Mouse (Mus musculus): Measurements from ENCODE around the gene Upb1. TPM values are rescaled to one million over a fixed set of nuclear protein-coding genes. Genes with fewer than 3 reads are reported as not detected.
"Not testable (repeated sequence)": the region's sequence is repeated elsewhere in the genome, so short reads cannot be mapped to it uniquely, and the experiment has no call there.

Upb1 gene
- polyA plus RNA-seq, 1 experiment from 2014 or later, result 0.14 TPM

DNA sequence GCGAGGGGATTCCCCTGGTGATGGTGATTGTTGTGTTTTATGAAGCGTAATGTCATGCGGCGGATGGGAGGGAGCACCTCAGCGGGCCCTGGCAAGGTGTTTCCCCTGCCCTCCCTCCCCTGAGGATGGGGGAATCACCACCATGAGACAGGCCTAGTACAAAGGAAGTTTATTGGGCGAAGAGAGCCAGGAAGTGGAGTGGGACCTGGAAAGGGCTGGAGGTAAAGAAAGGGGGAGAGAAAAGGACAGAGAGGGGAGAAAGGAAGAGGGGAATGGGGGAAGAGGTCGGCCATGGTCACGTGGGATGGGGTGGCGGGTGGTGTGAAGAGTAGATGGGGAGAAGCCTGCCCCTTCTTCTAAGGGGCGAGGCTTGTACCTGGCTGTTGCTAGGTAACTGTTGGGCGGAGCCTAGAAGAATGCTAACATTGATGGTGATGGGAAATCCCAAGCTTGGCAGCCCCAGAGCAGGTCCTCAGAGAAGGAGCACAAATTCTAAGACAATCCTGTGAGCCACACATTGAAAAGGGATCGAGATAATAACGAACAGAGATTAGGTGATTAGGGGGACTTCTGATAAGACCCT lies 45.7 kb downstream of the Upb1 start:
- Histone ChIP-seq H3K36me3 (replicated peaks) (no peaks in the 10 kb centered on the region), H3K27ac (replicated peaks) (0 out of 2 replicates have a peak overlapping the region, but pooled peaks have one; percentile 4), H3K4me3 (no peak overlapping the region), H3K9me3 (no peaks in the 10 kb centered on the region), H3K27me3 (replicated peaks; ENCODE audit: low read depth, poor library complexity, severe bottlenecking) (no peaks in the 10 kb centered on the region), H3K4me1 (peaks cover 49% of the 10 kb centered on the region)
- WGBS, result 71% methylated on average over 13 of the region's 13 CpGs
- no peak for DNase-seq (ENCODE audit: low spot score)

DNA sequence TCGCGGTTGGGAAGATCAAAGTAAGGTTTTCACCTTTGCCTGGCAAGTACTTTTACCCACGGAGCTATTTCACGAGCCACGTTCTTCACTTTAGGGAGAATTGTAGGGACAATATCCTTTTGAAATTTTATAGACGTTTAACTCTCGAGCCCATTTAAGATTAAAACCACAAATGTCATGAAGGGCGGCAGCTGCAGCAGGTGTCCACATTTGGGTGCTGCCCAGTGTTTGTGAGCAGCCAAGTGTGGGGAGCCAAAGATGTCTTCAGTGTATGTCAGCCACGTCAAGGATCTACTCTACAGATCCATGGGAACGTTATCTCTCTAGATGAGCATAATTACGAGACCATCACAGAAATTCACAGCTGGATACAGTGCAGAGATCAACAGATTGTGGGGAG lies 46.6 kb downstream of the Upb1 start:
- H3K9me3 ChIP-seq, result no peaks in the 10 kb centered on the region
- peaks cover 50% of the 10 kb centered on the region for H3K4me1 ChIP-seq
- no peak for DNase-seq (ENCODE audit: low spot score)
- WGBS, result 88% methylated on average over 11 of the region's 11 CpGs
- no peak overlapping the region for H3K4me3 ChIP-seq
- H3K36me3 ChIP-seq (replicated peaks), result no peaks in the 10 kb centered on the region
- H3K27ac ChIP-seq (replicated peaks), result no peak overlapping the region
- H3K27me3 ChIP-seq (replicated peaks; ENCODE audit: low read depth, poor library complexity, severe bottlenecking), result no peaks in the 10 kb centered on the region

DNA sequence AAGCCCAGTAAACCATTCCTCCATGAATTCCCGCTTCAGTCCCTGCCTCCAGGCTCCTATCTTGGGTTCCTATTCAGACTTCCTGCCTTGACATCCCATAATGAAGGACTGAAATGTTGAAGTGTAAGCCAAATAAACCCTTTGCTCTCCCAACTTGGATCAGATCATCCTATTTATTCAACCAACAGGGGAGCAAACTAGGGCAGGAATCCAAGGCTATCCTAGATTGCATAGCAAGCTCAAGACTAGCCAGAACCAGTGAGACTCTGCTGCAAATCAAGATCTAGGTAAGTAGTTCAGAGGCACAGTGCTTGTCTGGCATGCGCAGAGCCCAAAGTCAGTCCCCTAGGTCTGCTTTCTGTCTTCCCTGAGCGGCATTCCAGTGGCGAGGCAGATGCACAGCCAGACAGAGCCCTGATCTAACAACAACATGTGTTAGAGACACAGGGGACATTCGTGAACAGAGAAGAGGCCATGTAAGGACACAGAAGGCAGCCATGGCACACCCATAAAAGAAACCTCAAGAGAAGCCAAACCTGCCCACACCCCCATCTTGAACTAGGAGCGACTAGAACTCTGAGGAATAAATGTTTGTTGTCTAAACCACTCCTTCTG lies 48.0 kb downstream of the Upb1 start:
- 80% methylated on average over 6 of the region's 6 CpGs for WGBS
- H3K27ac ChIP-seq (replicated peaks), result no peak overlapping the region
- no peak for DNase-seq (ENCODE audit: low spot score)

DNA sequence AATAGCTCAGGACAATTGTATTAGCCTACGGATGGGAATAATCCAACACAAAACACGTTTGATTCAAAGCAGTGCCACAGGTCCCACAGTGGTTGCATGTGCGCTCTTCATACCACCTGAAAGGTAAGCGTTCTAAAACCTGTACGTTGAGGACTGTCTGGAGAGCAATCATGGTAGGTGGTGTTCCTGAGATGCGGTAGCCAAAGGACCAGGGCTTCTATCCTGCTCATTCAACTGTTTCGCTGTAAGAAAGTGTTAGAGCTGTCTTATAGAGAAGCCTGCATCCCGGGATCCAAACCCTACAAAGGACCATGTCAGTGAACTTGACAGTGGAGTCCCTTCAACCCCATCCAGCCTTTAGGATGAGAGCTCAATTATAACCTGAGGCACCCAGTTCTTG lies 49.4 kb downstream of the Upb1 start:
- Histone ChIP-seq H3K4me1 (peaks cover 29% of the 10 kb centered on the region), H3K9me3 (no peaks in the 10 kb centered on the region), H3K36me3 (replicated peaks) (no peaks in the 10 kb centered on the region), H3K27ac (replicated peaks) (no peak overlapping the region), H3K27me3 (replicated peaks; ENCODE audit: low read depth, poor library complexity, severe bottlenecking) (no peaks in the 10 kb centered on the region), H3K4me3 (no peak overlapping the region)
- 87% methylated on average over 8 of the region's 8 CpGs for WGBS
- no peak for DNase-seq (ENCODE audit: low spot score)

More for the DNA sequence above, 48.0 kb downstream of the Upb1 start:
- no peak overlapping the region for H3K4me3 ChIP-seq
- no peaks in the 10 kb centered on the region for H3K9me3 ChIP-seq
- H3K27me3 ChIP-seq (replicated peaks; ENCODE audit: low read depth, poor library complexity, severe bottlenecking), result no peaks in the 10 kb centered on the region
- H3K4me1 ChIP-seq, result peaks cover 43% of the 10 kb centered on the region
- no peaks in the 10 kb centered on the region for H3K36me3 ChIP-seq (replicated peaks)

DNA sequence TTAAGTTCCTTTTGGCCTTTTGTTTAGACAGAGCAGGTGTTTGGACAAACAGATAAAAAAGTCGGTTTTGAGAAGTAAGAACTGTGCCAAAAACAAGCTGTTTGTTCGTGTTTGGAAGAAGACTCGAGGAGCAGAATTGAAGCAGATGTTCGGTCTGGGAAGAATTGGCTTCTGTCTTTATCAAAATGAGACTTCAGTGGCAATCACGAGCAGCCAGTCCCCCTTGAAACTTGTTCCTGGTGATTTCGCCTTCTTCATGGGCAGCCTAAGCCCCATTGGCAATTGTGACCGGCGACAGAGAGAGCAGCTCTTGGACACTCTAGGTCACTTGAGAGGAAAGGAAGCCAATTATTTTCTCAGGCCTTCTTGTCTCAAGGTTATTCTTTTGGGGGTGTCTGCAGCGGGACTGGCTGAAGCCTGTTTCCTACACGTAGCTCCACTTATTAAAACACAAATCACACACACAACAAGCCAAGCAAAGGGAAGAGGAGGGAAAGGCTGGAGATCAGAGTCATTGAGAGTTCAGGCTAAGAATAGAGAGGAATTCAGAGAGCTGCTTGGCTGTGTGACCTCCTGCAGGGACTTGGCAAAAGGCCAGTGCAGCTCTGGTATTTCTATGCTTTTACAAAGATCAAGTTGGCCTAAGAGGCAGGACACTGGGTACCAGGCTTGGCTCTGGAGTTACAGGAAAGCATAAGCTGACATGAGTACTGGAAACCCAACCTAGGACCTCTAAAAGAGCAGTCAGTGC lies 50.3 kb downstream of the Upb1 start:
- H3K4me1 ChIP-seq, result peaks cover 27% of the 10 kb centered on the region
- H3K27ac ChIP-seq (replicated peaks), result no peak overlapping the region
- H3K4me3 ChIP-seq, result no peak overlapping the region
- no peaks in the 10 kb centered on the region for H3K9me3 ChIP-seq
- WGBS, result 63% methylated on average over 10 of the region's 10 CpGs
- no peaks in the 10 kb centered on the region for H3K36me3 ChIP-seq (replicated peaks)
- no peak for DNase-seq (ENCODE audit: low spot score)
- no peaks in the 10 kb centered on the region for H3K27me3 ChIP-seq (replicated peaks; ENCODE audit: low read depth, poor library complexity, severe bottlenecking)

DNA sequence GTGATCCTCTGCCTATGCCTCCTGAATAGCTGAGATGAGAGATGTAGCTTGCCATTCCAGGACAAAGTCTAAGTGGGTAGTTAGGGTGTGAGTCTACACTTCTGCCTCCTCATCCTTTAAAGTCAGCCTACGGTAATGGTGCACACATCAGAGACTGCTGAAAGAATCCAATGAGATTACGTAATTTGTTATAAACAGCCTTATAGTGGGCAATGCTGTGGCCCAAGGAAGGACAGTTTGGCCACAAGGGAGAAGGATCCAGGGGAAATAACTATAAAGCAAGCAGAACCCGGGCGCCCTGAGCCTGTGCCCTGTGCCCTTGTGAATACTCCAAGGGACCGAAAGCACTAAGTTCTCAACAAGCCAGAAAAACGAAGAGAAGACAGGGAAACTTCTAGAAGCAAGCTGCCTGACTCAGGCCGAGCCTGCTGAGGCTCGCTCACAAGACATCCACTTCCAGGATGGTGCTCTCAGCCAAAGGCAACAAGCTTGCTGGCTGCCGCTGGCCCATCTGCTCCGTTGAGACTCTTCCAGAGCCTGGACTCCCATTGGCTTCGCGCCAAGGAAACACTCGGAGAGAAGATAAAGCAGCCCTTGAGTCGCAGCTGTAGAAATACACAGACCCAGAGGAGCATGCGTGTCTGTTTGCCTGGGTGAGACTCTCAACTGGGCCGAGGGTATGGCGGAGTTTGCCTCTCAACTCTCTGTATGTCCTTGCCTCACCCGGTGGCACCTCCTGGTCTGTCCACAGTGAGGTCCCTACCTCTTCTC lies 55.3 kb downstream of the Upb1 start:
- DNase-seq (ENCODE audit: low spot score); H3K4me1 ChIP-seq: not testable (repeated sequence)
- 90% methylated on average over 15 of the region's 18 CpGs for WGBS

DNA sequence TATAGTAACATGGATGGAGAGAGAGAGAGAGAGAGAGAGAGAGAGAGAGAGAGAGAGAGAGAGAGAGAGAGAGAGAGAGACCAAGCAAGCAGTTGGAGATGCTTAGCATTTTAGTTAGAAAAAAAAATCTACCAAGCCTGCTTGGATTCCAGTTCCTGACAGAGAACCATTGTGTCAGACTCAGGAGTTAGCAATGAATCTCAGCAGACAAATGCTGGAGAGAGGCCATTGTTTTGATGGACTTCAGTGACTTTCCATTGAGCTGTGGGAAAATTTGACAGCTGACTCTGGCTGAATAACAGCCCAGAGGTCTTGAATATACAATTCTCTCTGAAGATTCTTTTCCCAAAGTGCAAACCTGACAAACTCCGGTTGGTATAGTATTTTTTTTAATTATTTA lies 56.9 kb downstream of the Upb1 start:
- DNase-seq (ENCODE audit: low spot score), result no peak
- Histone ChIP-seq H3K27ac (replicated peaks) (no peak overlapping the region), H3K9me3 (no peaks in the 10 kb centered on the region), H3K27me3 (replicated peaks; ENCODE audit: low read depth, poor library complexity, severe bottlenecking) (no peaks in the 10 kb centered on the region), H3K4me3 (no peak overlapping the region), H3K4me1 (no peaks in the 10 kb centered on the region), H3K36me3 (replicated peaks) (no peaks in the 10 kb centered on the region)
- WGBS, result 86% methylated on average over 1 of the region's 1 CpGs

More for the DNA sequence above, 55.3 kb downstream of the Upb1 start:
- not testable (repeated sequence) for H3K9me3 ChIP-seq; H3K27ac ChIP-seq (replicated peaks); H3K4me3 ChIP-seq; H3K27me3 ChIP-seq (replicated peaks; ENCODE audit: low read depth, poor library complexity, severe bottlenecking); H3K36me3 ChIP-seq (replicated peaks)

DNA sequence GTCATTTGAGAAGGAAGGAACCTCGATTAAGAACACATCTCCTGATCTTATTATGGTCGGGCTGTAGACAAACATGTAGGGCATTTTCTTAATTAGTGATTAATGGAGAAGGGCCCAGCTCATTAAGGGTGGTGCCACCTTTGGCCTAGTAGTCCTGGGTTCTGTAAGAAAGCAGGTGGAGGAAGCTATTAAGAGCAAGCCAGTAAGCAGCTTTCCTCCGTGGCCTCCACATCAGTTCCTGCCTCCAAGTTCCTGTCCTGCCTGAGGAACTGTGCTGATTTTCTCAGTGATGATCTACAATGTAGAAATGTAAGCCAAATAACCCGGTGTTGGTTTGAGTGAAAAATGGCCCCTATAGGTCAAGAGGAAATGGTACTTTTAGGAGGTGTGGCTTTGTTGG lies 57.4 kb downstream of the Upb1 start:
- Histone ChIP-seq H3K4me3 (no peak overlapping the region), H3K36me3 (replicated peaks) (no peaks in the 10 kb centered on the region), H3K27me3 (replicated peaks; ENCODE audit: low read depth, poor library complexity, severe bottlenecking) (no peaks in the 10 kb centered on the region), H3K9me3 (no peaks in the 10 kb centered on the region), H3K27ac (replicated peaks) (no peak overlapping the region), H3K4me1 (no peaks in the 10 kb centered on the region)
- 85% methylated on average over 4 of the region's 4 CpGs for WGBS
- DNase-seq (ENCODE audit: low spot score), result no peak

DNA sequence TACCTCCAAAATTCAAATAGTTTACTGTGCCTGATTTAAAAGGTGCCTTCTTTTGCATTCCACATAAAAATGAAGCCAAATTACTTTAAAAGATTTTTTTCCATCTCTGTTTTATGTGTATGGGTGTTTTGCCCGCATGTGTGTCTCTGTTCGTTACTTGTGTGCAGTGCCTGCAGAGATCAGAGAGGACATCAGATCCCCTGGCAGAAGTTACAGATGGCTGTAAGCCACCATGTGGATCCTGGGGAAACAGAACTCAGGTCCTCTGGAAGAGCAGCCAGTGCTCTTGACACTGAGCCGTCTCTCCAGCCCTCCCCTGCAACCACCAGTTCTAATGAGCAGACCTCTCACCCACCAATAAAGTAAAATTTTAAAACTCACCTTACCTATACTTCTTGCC lies 61.8 kb downstream of the Upb1 start:
- Histone ChIP-seq H3K36me3 (replicated peaks) (no peaks in the 10 kb centered on the region), H3K27me3 (replicated peaks; ENCODE audit: low read depth, poor library complexity, severe bottlenecking) (no peaks in the 10 kb centered on the region), H3K4me1 (peaks cover 10% of the 10 kb centered on the region), H3K4me3 (no peak overlapping the region), H3K27ac (replicated peaks) (no peak overlapping the region), H3K9me3 (no peaks in the 10 kb centered on the region)
- WGBS, result 83% methylated on average over 3 of the region's 3 CpGs
- DNase-seq (ENCODE audit: low spot score), result no peak

DNA sequence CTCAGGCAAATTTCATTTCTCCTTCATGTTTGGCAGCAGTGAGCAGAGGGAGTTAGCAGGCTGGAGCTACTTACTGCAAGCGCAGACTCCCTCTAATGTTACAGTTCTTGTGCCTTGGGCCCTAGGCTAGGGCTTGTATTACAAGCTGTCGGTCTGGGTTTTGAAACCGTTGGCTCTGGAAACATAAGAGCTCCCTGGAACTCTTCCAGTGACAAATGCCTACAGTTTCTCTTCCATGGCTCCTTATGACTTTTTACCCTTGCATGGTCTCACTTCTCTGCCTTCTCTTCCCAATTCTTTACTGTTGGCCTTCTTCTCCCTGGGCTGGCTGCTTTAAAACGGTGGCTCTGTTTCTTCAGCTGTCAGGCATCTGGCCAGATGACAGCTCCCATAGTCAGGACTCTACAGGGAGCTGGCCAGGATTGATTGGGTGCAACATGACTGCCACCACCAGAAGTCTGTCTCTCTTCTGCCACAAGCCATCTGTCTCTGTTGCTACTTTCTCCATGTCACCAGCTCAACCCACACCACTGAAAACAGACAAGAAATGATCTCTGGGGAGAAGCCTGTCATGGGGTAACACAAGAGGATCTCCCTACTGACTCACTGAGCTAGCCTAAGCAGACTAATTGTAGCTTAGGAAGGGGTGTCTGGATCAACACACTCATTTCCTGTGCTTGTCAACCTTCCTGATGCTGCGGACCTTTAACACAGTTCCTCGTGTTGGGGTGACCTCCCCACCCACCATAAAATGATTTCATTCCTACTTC lies 65.1 kb downstream of the Upb1 start:
- H3K9me3 ChIP-seq, result no peaks in the 10 kb centered on the region
- WGBS, result 61% methylated on average over 6 of the region's 6 CpGs
- H3K36me3 ChIP-seq (replicated peaks), result no peaks in the 10 kb centered on the region
- no peak overlapping the region for H3K4me3 ChIP-seq
- peaks cover 10% of the 10 kb centered on the region for H3K4me1 ChIP-seq
- no peak for DNase-seq (ENCODE audit: low spot score)
- no peak overlapping the region for H3K27ac ChIP-seq (replicated peaks)
- no peaks in the 10 kb centered on the region for H3K27me3 ChIP-seq (replicated peaks; ENCODE audit: low read depth, poor library complexity, severe bottlenecking)

DNA sequence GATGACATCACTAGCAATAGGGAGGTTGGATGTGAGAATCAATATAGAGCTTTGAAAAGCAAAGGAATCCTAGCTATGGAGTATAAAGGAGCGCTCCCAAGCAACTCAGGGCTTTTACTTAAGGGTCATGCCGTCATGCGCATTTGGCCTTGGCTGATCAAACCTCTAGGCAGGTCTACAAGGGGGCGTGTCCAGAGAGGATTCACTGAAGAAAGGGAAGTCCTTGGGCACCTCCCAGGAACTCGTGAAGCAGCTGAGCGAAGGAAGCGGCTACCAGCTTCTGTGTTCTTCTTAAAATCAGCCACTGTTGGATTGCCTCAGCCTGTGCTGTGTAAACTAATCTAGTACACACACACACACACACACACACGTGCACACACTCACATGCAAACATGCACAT lies 72.5 kb downstream of the Upb1 start:
- no peak overlapping the region for H3K27ac ChIP-seq (replicated peaks)
- no peak for DNase-seq (ENCODE audit: low spot score)
- no peaks in the 10 kb centered on the region for H3K27me3 ChIP-seq (replicated peaks; ENCODE audit: low read depth, poor library complexity, severe bottlenecking)
- no peaks in the 10 kb centered on the region for H3K9me3 ChIP-seq
- no peaks in the 10 kb centered on the region for H3K36me3 ChIP-seq (replicated peaks)
- H3K4me1 ChIP-seq, result peaks cover 11% of the 10 kb centered on the region
- H3K4me3 ChIP-seq, result no peak overlapping the region
- WGBS, result 72% methylated on average over 8 of the region's 8 CpGs

DNA sequence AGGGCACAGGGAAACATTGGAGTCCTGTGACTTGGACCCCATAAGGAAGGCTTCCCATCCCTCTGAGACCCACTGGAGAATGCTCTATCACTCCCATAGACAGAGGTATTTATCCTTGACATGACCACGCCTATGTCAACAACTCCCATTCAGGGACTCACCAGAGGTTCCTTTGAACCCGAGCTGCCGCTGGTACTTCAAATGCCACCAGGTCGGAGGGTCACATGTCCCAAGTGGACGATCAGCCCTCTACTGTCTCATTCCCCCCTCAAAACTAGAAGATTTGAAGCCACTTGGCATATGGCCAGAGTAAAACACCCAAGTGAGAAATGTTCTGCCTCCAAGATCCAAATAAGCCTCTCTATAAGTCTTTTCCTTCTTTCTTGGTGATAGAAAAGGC lies 73.7 kb downstream of the Upb1 start:
- no peaks in the 10 kb centered on the region for H3K9me3 ChIP-seq
- no peak for DNase-seq (ENCODE audit: low spot score)
- no peak overlapping the region for H3K4me3 ChIP-seq
- no peaks in the 10 kb centered on the region for H3K36me3 ChIP-seq (replicated peaks)
- 42% methylated on average over 5 of the region's 5 CpGs for WGBS
- peaks cover 11% of the 10 kb centered on the region for H3K4me1 ChIP-seq
- H3K27me3 ChIP-seq (replicated peaks; ENCODE audit: low read depth, poor library complexity, severe bottlenecking), result no peaks in the 10 kb centered on the region
- no peak overlapping the region for H3K27ac ChIP-seq (replicated peaks)

Data from embryonic facial prominence, embryonic 10.5 days (tissue).